ENCODE assay signal across 8 mouse cellular contexts in the genomic region with DNA sequence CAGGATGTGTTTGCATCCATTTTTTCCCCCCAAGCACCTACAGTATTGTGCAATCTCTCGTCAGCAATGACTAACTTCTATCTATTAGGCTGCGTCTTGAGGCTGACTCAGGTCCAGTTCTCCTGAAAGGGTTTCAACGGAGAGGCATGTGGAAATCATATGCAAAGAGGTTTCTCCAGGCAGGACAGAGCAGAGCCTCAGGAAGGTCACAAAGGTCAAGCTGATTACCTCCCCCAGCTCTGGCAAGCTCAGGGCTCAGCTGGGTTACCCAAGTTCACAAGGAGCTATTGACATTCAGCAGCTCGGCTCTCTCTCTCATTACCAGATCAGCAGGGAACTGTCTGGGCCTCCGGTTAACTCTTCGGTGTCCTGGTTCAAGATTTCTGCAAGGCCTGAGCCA.
A peak's percentile ranks its signal among the peaks of the same experiment; 100 is the strongest.
DNase-seq lines count a peak whose midpoint lies in the region; ATAC-seq and TF ChIP-seq lines count a peak whose summit lies in the region.

No protein-coding gene starts in this region.

- no peak overlapping the region for H3K4me2 ChIP-seq in forebrain, postnatal 0 days (ENCODE audit: low read depth)
- no peak overlapping the region for H3K4me2 ChIP-seq in hindbrain, embryonic 16.5 days (ENCODE audit: low read length)
- H3K4me2 ChIP-seq in liver, embryonic 13.5 days, result no peak overlapping the region

- H3K27ac ChIP-seq in forebrain, postnatal 0 days (ENCODE audit: low read depth, low read length), result no peak overlapping the region
- no peak overlapping the region for H3K27ac ChIP-seq in hindbrain, embryonic 16.5 days (ENCODE audit: low read depth, low read length)
- H3K27ac ChIP-seq in liver, embryonic 13.5 days, result no peak overlapping the region

- no peak for TF ChIP-seq CTCF in forebrain, postnatal 0 days (IDR thresholded peaks at IDR 0.05; ENCODE audit: low read depth)

- no peaks in the 10 kb centered on the region for H3K27me3 ChIP-seq in forebrain, postnatal 0 days (ENCODE audit: insufficient read depth, low read length)
- H3K27me3 ChIP-seq in hindbrain, embryonic 16.5 days (replicated peaks; ENCODE audit: control insufficient read depth, insufficient read depth, low read length), result no peaks in the 10 kb centered on the region
- H3K27me3 ChIP-seq in liver, embryonic 13.5 days, result no peaks in the 10 kb centered on the region

- no peak overlapping the region for H3K9ac ChIP-seq in forebrain, postnatal 0 days
- H3K9ac ChIP-seq in hindbrain, embryonic 16.5 days (ENCODE audit: low read depth, low read length), result no peak overlapping the region
- no peak overlapping the region for H3K9ac ChIP-seq in liver, embryonic 13.5 days

- no peaks in the 10 kb centered on the region for H3K4me1 ChIP-seq in forebrain, postnatal 0 days (ENCODE audit: insufficient read depth)
- H3K4me1 ChIP-seq in hindbrain, embryonic 16.5 days (ENCODE audit: control insufficient read depth, insufficient read depth, low read depth, low read length), result peaks cover 4% of the 10 kb centered on the region; the same call in 1 of the 2 replicates
- H3K4me1 ChIP-seq in liver, embryonic 13.5 days (replicated peaks), result peaks cover 7% of the 10 kb centered on the region

- no peaks in the 10 kb centered on the region for H3K36me3 ChIP-seq in forebrain, postnatal 0 days (ENCODE audit: insufficient read depth)
- H3K36me3 ChIP-seq in hindbrain, embryonic 16.5 days (ENCODE audit: control insufficient read depth, insufficient read depth, low read length), result no peaks in the 10 kb centered on the region
- H3K36me3 ChIP-seq in liver, embryonic 13.5 days, result no peaks in the 10 kb centered on the region

- H3K4me3 ChIP-seq in forebrain, postnatal 0 days (ENCODE audit: low read depth, low read length), result no peak overlapping the region
- H3K4me3 ChIP-seq in hindbrain, embryonic 16.5 days (ENCODE audit: low read length), result no peak overlapping the region
- no peak overlapping the region for H3K4me3 ChIP-seq in liver, embryonic 13.5 days (replicated peaks)

- WGBS in forebrain, postnatal 0 days, result 10% methylated on average over 6 of the region's 6 CpGs
- WGBS in hindbrain, embryonic 16.5 days, result 4% methylated on average over 6 of the region's 6 CpGs
- WGBS in liver, embryonic 13.5 days (ENCODE audit: insufficient replicate concordance), result 25% methylated on average over 6 of the region's 6 CpGs

- H3K9me3 ChIP-seq in forebrain, postnatal 0 days (ENCODE audit: low read length), result no peaks in the 10 kb centered on the region
- H3K9me3 ChIP-seq in hindbrain, embryonic 16.5 days (ENCODE audit: control insufficient read depth, low read length), result no peaks in the 10 kb centered on the region
- no peaks in the 10 kb centered on the region for H3K9me3 ChIP-seq in liver, embryonic 13.5 days (replicated peaks)

- peak; percentile 22 to 23 for DNase-seq in urinary bladder, adult 18-20 months (ENCODE audit: low spot score in 2 of 2)
- no peak for DNase-seq in urinary bladder, postnatal 25 days (ENCODE audit: low spot score)
- no peak for DNase-seq in forebrain, postnatal 0 days
- DNase-seq in liver, embryonic 13.5 days, result no peak
- DNase-seq in retina, embryonic 14.5 days (ENCODE audit: low spot score), result peak; percentile 82
- no peak for DNase-seq in layer of hippocampus, adult 9-10 months (ENCODE audit: low spot score)
- no peak for DNase-seq in c-Kit-positive CD71-positive TER-119-positive erythroid progenitor cells, embryonic 14.5 days (ENCODE audit: low spot score)

- ATAC-seq in forebrain, postnatal 0 days, result peak; percentile 51; the same call in 1 of the 2 replicates
- ATAC-seq in hindbrain, embryonic 16.5 days, result peak; percentile 52; the same call in 1 of the 2 replicates
- ATAC-seq in liver, embryonic 13.5 days (ENCODE audit: low read depth), result peak; percentile 71

Comparison
In these comparisons a context has a peak if more than half of its experiments do, and no peak if none do; other contexts are left out.
1. DNase-seq: peak in urinary bladder, adult 18-20 months (2 of 2) and retina, embryonic 14.5 days (single experiment); none in urinary bladder, postnatal 25 days (single experiment), forebrain, postnatal 0 days (single experiment), liver, embryonic 13.5 days (single experiment), layer of hippocampus, adult 9-10 months (single experiment) and c-Kit-positive CD71-positive TER-119-positive erythroid progenitor cells, embryonic 14.5 days (single experiment).
2. Peak in every context shown above with its lines, with median percentiles within 50 percentile points of each other: ATAC-seq.